ENCODE assay signal across 8 mouse cellular contexts in the genomic region with DNA sequence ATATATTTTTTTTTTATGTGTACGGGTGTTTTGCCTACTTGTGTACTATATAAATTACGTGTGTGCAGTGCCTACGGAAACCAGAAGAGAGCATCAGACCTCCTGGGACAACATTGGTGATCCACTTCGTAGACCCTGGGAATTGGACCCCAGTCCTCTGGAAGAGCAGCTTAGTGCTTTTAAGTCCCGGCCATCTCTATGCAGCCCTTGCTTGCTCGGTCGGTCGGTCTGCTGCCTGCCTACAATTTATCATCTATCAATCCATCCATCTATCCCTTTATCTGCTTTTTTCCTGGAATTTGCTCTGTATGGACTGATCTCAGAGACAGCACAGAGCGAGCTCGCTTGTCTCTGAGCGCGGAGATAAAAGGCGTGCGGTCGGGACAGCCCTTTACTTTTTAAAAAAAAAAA. TPM values are rescaled to one million over a fixed set of nuclear protein-coding genes. Genes with fewer than 3 reads are reported as not detected.
A peak's percentile ranks its signal among the peaks of the same experiment; 100 is the strongest.
DNase-seq lines count a peak whose midpoint lies in the region; ATAC-seq and TF ChIP-seq lines count a peak whose summit lies in the region.

No protein-coding gene starts in this region.

- intact Hi-C loops in heart, postnatal 14 days (cut with DNase I) = no loop called here

- peaks cover 26% of the 10 kb centered on the region for H3K36me3 ChIP-seq in heart, embryonic 11.5 days (ENCODE audit: control insufficient read depth, insufficient read depth, low read length)
- peaks cover 30% of the 10 kb centered on the region for H3K36me3 ChIP-seq in ES-Bruce4 (ENCODE audit: control insufficient read depth, insufficient read depth, low read length, poor library complexity, severe bottlenecking)
- H3K36me3 ChIP-seq in limb, embryonic 14.5 days (ENCODE audit: control insufficient read depth, insufficient read depth, low read length) = peaks cover 60% of the 10 kb centered on the region
- H3K36me3 ChIP-seq in neural tube, embryonic 13.5 days = peaks cover 60% of the 10 kb centered on the region

- peak overlapping the region; percentile 90 for H3K4me3 ChIP-seq in heart, embryonic 11.5 days (ENCODE audit: low read depth, low read length)
- peak overlapping the region; percentile 78 for H3K4me3 ChIP-seq in ES-Bruce4 (ENCODE audit: low read depth, low read length)
- H3K4me3 ChIP-seq in limb, embryonic 14.5 days (replicated peaks; ENCODE audit: low read length) = peak overlapping the region; percentile 86
- peak overlapping the region; percentile 90 for H3K4me3 ChIP-seq in neural tube, embryonic 13.5 days

- WGBS in heart, embryonic 11.5 days (ENCODE audit: insufficient replicate concordance) = under 1% methylated on average over 15 of the region's 15 CpGs
- 1% methylated on average over 15 of the region's 15 CpGs for WGBS in limb, embryonic 14.5 days
- WGBS in neural tube, embryonic 13.5 days = under 1% methylated on average over 15 of the region's 15 CpGs

- H3K27ac ChIP-seq in heart, embryonic 11.5 days (ENCODE audit: low read depth, low read length) = peak overlapping the region; percentile 91
- H3K27ac ChIP-seq in ES-Bruce4 (ENCODE audit: insufficient read depth, low read length) = no peak overlapping the region
- no peak overlapping the region for H3K27ac ChIP-seq in limb, embryonic 14.5 days (replicated peaks; ENCODE audit: low read depth, low read length)
- peak overlapping the region; percentile 94 for H3K27ac ChIP-seq in neural tube, embryonic 13.5 days (replicated peaks)

- no peak for TF ChIP-seq EP300 in ES-Bruce4 (IDR thresholded peaks at IDR 0.05; ENCODE audit: insufficient read depth, low read depth, low read length)

- TF ChIP-seq POLR2A in ES-Bruce4 (IDR thresholded peaks at IDR 0.05; ENCODE audit: insufficient read depth, low read length) = no peak
- TF ChIP-seq POLR2A in limb, embryonic 14.5 days (IDR thresholded peaks at IDR 0.05; ENCODE audit: borderline replicate concordance, extremely low read depth, insufficient read depth, insufficient read length) = no peak

- no peaks in the 10 kb centered on the region for H3K27me3 ChIP-seq in heart, embryonic 11.5 days (ENCODE audit: control insufficient read depth, insufficient read depth, low read length)
- H3K27me3 ChIP-seq in ES-Bruce4 (ENCODE audit: control insufficient read depth, insufficient read depth, low read length, poor library complexity, severe bottlenecking) = no peaks in the 10 kb centered on the region
- no peaks in the 10 kb centered on the region for H3K27me3 ChIP-seq in limb, embryonic 14.5 days (ENCODE audit: control insufficient read depth, insufficient read depth, low read length)
- no peaks in the 10 kb centered on the region for H3K27me3 ChIP-seq in neural tube, embryonic 13.5 days

- no peak for TF ChIP-seq CTCF in ES-Bruce4 (IDR thresholded peaks at IDR 0.05; ENCODE audit: low read depth, low read length)

- H3K9me3 ChIP-seq in heart, embryonic 11.5 days (replicated peaks; ENCODE audit: control insufficient read depth, low read length) = no peaks in the 10 kb centered on the region
- H3K9me3 ChIP-seq in ES-Bruce4 (replicated peaks; ENCODE audit: control insufficient read depth, insufficient read depth, low read length, poor library complexity, severe bottlenecking) = no peaks in the 10 kb centered on the region
- H3K9me3 ChIP-seq in limb, embryonic 14.5 days (ENCODE audit: control insufficient read depth, low read length) = no peaks in the 10 kb centered on the region
- H3K9me3 ChIP-seq in neural tube, embryonic 13.5 days = no peaks in the 10 kb centered on the region

- H3K4me1 ChIP-seq in heart, embryonic 11.5 days (ENCODE audit: control insufficient read depth, insufficient read depth, low read length) = peaks cover 14% of the 10 kb centered on the region; the same call in 1 of the 2 replicates
- H3K4me1 ChIP-seq in ES-Bruce4 (ENCODE audit: control insufficient read depth, insufficient read depth, low read length) = no peaks in the 10 kb centered on the region
- peaks cover 11% of the 10 kb centered on the region for H3K4me1 ChIP-seq in limb, embryonic 14.5 days (ENCODE audit: control insufficient read depth, insufficient read depth, low read length)
- H3K4me1 ChIP-seq in neural tube, embryonic 13.5 days (replicated peaks) = peaks cover 28% of the 10 kb centered on the region

- H3K4me2 ChIP-seq in heart, embryonic 11.5 days = peak overlapping the region; percentile 84
- H3K4me2 ChIP-seq in limb, embryonic 14.5 days (replicated peaks; ENCODE audit: low read depth, low read length, severe bottlenecking) = peak overlapping the region; percentile 88
- peak overlapping the region; percentile 95 for H3K4me2 ChIP-seq in neural tube, embryonic 13.5 days

- ATAC-seq in heart, embryonic 11.5 days (replicated peaks; ENCODE audit: insufficient number of reproducible peaks, low FRiP score, low TSS enrichment) = no peak
- peak; percentile 43 for ATAC-seq in erythroblast, adult 5-6 weeks (replicated peaks; ENCODE audit: low FRiP score, poor library complexity, severe bottlenecking)
- peak; percentile 13 for ATAC-seq in limb, embryonic 14.5 days (ENCODE audit: low FRiP score, low read depth)
- peak; percentile 44 for ATAC-seq in neural tube, embryonic 13.5 days (ENCODE audit: low read depth)

- peak overlapping the region; percentile 84 for H3K9ac ChIP-seq in heart, embryonic 11.5 days (ENCODE audit: low read depth, low read length)
- H3K9ac ChIP-seq in ES-Bruce4 (ENCODE audit: low read depth, poor library complexity, severe bottlenecking) = peak overlapping the region; percentile 93
- H3K9ac ChIP-seq in limb, embryonic 14.5 days (ENCODE audit: low read depth, low read length, severe bottlenecking) = peak overlapping the region; percentile 61
- peak overlapping the region; percentile 79 for H3K9ac ChIP-seq in neural tube, embryonic 13.5 days

- no peak for DNase-seq in heart, postnatal 14 days
- DNase-seq in limb, embryonic 14.5 days (ENCODE audit: low spot score) = peak; percentile 42
- DNase-seq in urinary bladder, postnatal 25 days (ENCODE audit: low spot score) = no peak
- no peak for DNase-seq in right cerebral cortex, postnatal 14 days

RNA-seq across cellular contexts. Expression of gene Noc2l, which starts 0.4 kb away (rescaled TPM):
- polyA plus RNA-seq in heart, embryonic 11.5 days (2014; fragmentation: Nextera tagmentation; extraction: Ambion mirVana) = 47.8 and 50.4 TPM in 2 replicates
- 10 to 100 TPM; 20.0 to 22.3 TPM for total RNA-seq in heart, postnatal 14 days (2021)
- 138 and 149 TPM in 2 replicates for polyA plus RNA-seq in ES-Bruce4 (2011; ENCODE audit: insufficient read depth, insufficient read length, low read depth, missing spikeins)
- 12.1 and 15.0 TPM in 2 replicates for total RNA-seq in erythroblast, adult 5-6 weeks (2015; ENCODE audit: low replicate concordance)
- total RNA-seq in erythroblast, adult 5-6 weeks (2017; ENCODE audit: low replicate concordance) = 24.8 and 28.3 TPM in 2 replicates
- 130 and 147 TPM in 2 replicates for polyA plus RNA-seq in limb, embryonic 14.5 days (2012; rRNA removed)
- polyA plus RNA-seq in limb, embryonic 14.5 days (2014; fragmentation: Nextera tagmentation; extraction: Ambion mirVana) = 61.2 and 62.7 TPM in 2 replicates
- 49.5 and 54.8 TPM in 2 replicates for polyA plus RNA-seq in neural tube, embryonic 13.5 days (2015; fragmentation: Nextera tagmentation; extraction: Ambion mirVana)

RNA-seq across cellular contexts. Expression of gene Plekhn1, which starts 0.7 kb away (rescaled TPM):
- polyA plus RNA-seq in heart, embryonic 11.5 days (2014; fragmentation: Nextera tagmentation; extraction: Ambion mirVana) = 8.7 and 12.2 TPM in 2 replicates
- 10 to 100 TPM in 1 of 2 experiments, 1 to 10 TPM in 1; 9.3 to 11.0 TPM for total RNA-seq in heart, postnatal 14 days (2021)
- polyA plus RNA-seq in ES-Bruce4 (2011; ENCODE audit: insufficient read depth, insufficient read length, low read depth, missing spikeins) = 19.1 and 21.2 TPM in 2 replicates
- 11.0 and 11.1 TPM in 2 replicates for total RNA-seq in erythroblast, adult 5-6 weeks (2015; ENCODE audit: low replicate concordance)
- 9.9 and 12.8 TPM in 2 replicates for total RNA-seq in erythroblast, adult 5-6 weeks (2017; ENCODE audit: low replicate concordance)
- polyA plus RNA-seq in limb, embryonic 14.5 days (2012; rRNA removed) = 104 and 133 TPM in 2 replicates
- polyA plus RNA-seq in limb, embryonic 14.5 days (2014; fragmentation: Nextera tagmentation; extraction: Ambion mirVana) = 32.2 and 36.6 TPM in 2 replicates
- 26.1 and 27.3 TPM in 2 replicates for polyA plus RNA-seq in neural tube, embryonic 13.5 days (2015; fragmentation: Nextera tagmentation; extraction: Ambion mirVana)

RNA-seq across cellular contexts. Expression of gene Perm1, which starts 19.7 kb away (rescaled TPM):
- 0.58 and 0.72 TPM in 2 replicates for polyA plus RNA-seq in heart, embryonic 11.5 days (2014; fragmentation: Nextera tagmentation; extraction: Ambion mirVana)
- total RNA-seq in heart, postnatal 14 days (2021) = 100 to 1,000 TPM; 178 to 193 TPM
- polyA plus RNA-seq in ES-Bruce4 (2011; ENCODE audit: insufficient read depth, insufficient read length, low read depth, missing spikeins) = not detected in 2 replicates
- total RNA-seq in erythroblast, adult 5-6 weeks (2015; ENCODE audit: low replicate concordance) = 2.3 and 3.6 TPM in 2 replicates
- 4.3 and 4.9 TPM in 2 replicates for total RNA-seq in erythroblast, adult 5-6 weeks (2017; ENCODE audit: low replicate concordance)
- polyA plus RNA-seq in limb, embryonic 14.5 days (2012; rRNA removed) = 0.25 and 0.54 TPM in 2 replicates
- 1.0 and 1.2 TPM in 2 replicates for polyA plus RNA-seq in limb, embryonic 14.5 days (2014; fragmentation: Nextera tagmentation; extraction: Ambion mirVana)
- polyA plus RNA-seq in neural tube, embryonic 13.5 days (2015; fragmentation: Nextera tagmentation; extraction: Ambion mirVana) = 1.8 TPM in 2 replicates

RNA-seq across cellular contexts. Expression of gene Samd11, which starts 20.1 kb away (rescaled TPM):
- polyA plus RNA-seq in heart, embryonic 11.5 days (2014; fragmentation: Nextera tagmentation; extraction: Ambion mirVana) = 4.3 TPM in 2 replicates
- under 1 TPM; 0.22 TPM for total RNA-seq in heart, postnatal 14 days (2021)
- polyA plus RNA-seq in ES-Bruce4 (2011; ENCODE audit: insufficient read depth, insufficient read length, low read depth, missing spikeins) = not detected in 2 replicates
- total RNA-seq in erythroblast, adult 5-6 weeks (2015; ENCODE audit: low replicate concordance) = 110 and 112 TPM in 2 replicates
- 181 and 200 TPM in 2 replicates for total RNA-seq in erythroblast, adult 5-6 weeks (2017; ENCODE audit: low replicate concordance)
- 0.58 and 0.78 TPM in 2 replicates for polyA plus RNA-seq in limb, embryonic 14.5 days (2012; rRNA removed)
- 0.12 and 0.43 TPM in 2 replicates for polyA plus RNA-seq in limb, embryonic 14.5 days (2014; fragmentation: Nextera tagmentation; extraction: Ambion mirVana)
- 2.1 and 2.9 TPM in 2 replicates for polyA plus RNA-seq in neural tube, embryonic 13.5 days (2015; fragmentation: Nextera tagmentation; extraction: Ambion mirVana)

RNA-seq across cellular contexts. Expression of gene AW011738, which starts 32.3 kb away (rescaled TPM):
- polyA plus RNA-seq in heart, embryonic 11.5 days (2014; fragmentation: Nextera tagmentation; extraction: Ambion mirVana) = 0.70 and 1.0 TPM in 2 replicates
- total RNA-seq in heart, postnatal 14 days (2021) = 1 to 10 TPM; 5.5 to 6.3 TPM
- polyA plus RNA-seq in ES-Bruce4 (2011; ENCODE audit: insufficient read depth, insufficient read length, low read depth, missing spikeins) = 0.54 and 0.59 TPM in 2 replicates
- 8.3 and 18.6 TPM in 2 replicates for total RNA-seq in erythroblast, adult 5-6 weeks (2015; ENCODE audit: low replicate concordance)
- 29.9 and 35.8 TPM in 2 replicates for total RNA-seq in erythroblast, adult 5-6 weeks (2017; ENCODE audit: low replicate concordance)
- 2.2 and 2.4 TPM in 2 replicates for polyA plus RNA-seq in limb, embryonic 14.5 days (2012; rRNA removed)
- 0.41 and 1.4 TPM in 2 replicates for polyA plus RNA-seq in limb, embryonic 14.5 days (2014; fragmentation: Nextera tagmentation; extraction: Ambion mirVana)
- polyA plus RNA-seq in neural tube, embryonic 13.5 days (2015; fragmentation: Nextera tagmentation; extraction: Ambion mirVana) = 5.1 and 5.6 TPM in 2 replicates

Comparison
In these comparisons a context has a peak if more than half of its experiments do, and no peak if none do; other contexts are left out.
1. H3K27ac ChIP-seq: peak in heart, embryonic 11.5 days (single experiment) and neural tube, embryonic 13.5 days (single experiment); none in ES-Bruce4 (single experiment) and limb, embryonic 14.5 days (single experiment).
2. Peak in every context shown above with its lines, with median percentiles within 50 percentile points of each other: H3K4me2 ChIP-seq, H3K4me3 ChIP-seq and H3K9ac ChIP-seq.